Mouse (Mus musculus) lung, postnatal 25 days (tissue): ENCODE measurements around the gene Dlgap1.

Experiments
- DNase-seq: peaks from one replicate; pipeline ENCODE4 v3.0.0; 2022; ENCODE audit warnings: low spot score

The Dlgap1 gene

DNA sequence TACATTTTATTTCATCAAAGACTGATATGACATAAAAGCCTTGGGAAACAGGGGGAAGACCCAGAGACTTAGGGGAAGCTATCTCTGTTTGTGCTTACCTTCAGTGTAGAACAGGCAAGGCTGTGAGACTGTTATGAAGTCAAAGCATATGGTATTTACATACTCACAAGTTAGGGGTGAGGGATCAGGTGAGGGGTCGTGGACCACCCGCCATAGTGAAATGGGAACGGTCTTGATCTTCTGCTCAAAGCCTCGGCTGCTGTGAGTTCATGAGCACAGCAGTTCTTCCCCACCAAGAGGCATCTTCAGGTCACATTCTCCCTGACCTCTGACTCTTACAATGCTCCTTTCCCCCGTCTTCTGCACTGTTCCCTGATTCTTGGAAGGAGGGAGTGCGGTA lies 658.1 kb downstream of the Dlgap1 start:
- DNase-seq, result no peak

DNA sequence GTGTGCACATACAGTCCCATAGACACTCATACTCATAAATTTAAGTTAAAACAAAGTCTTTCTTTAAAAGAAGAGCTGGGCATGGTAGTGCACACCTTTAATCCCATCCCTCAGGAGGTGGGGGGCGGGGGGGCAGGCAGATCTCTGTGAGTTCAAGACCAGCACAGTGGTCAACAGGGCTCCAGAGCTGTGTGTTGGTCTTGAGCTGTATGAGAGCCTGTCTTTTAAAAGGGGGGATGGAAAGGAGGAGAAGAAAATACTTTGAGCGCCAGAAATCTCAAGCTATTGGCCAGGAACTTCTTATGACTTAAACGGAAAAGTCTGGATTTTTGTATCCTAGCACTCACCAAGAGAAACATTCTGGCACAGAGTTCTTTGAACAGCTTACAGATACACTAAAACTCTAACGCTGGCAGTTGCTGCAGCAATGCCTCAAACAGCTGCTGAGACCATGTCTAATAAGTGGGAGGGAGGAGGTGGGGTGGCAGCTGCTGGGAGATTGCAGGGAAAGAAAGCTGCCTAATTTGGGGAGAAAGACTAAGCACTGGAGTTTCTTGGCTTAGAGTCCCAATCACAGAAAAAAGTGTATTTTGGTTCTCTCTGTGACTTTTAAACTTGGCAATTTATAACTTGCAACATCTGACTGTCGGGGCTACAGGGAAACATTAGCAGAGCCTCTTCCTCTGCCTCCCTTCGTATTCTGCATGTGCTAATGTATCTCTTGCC lies 660.9 kb downstream of the Dlgap1 start:
- peak; percentile 2 for DNase-seq

DNA sequence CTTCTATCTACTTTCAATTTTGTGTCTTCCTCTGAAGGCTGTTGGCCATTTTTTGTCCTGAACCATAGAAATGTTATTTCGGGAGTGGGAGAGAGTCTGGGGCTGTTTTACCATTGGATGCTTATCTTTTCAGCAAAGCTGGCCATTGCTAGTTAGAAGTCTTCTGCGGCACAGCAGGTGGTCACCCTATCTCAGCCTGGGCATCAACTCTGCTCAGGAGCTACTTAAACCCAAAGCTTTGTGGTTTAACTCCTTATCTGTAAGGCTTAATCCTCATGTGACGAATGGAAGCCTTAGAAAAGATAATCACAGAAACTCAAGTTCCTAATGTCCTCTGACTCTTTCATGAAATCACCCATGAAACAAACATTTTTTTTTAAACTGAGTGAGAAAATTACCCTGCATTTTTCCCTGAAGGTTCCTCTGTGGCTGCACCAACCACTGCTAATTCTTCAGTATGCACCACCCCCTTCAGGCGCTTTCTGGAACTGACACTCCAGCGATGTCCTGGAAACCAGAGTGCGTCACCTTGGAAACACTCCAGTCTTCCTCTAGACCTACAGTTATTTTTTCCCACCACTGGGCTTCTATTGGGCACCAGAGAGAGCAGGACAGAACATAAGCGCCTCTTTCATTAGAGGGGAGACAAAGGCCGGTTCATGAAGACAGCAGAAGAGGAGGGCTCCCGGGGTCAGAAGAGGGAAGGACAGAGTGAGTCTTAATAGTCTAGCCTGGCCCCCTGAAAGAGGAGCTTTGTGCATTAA lies 664.5 kb downstream of the Dlgap1 start:
- DNase-seq, result peak; percentile 18

DNA sequence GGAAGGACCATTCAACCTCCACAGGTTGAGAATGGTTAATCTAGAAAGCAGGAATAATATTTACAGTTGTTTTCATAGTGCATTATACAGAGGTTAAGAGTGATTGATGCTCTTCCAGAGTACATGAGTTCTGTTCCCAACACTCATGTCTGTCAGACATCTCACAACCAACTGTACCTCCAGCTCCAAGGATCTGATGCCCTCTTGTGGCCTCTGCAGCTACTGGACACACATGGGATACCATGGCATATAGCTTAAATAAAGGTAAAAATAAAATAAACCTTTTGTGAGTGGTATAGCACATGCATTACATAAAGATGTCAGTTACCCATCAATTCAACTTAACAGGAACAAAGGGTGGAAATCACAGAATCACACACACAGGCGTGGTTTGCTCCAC lies 674.3 kb downstream of the Dlgap1 start:
- DNase-seq, result no peak

DNA sequence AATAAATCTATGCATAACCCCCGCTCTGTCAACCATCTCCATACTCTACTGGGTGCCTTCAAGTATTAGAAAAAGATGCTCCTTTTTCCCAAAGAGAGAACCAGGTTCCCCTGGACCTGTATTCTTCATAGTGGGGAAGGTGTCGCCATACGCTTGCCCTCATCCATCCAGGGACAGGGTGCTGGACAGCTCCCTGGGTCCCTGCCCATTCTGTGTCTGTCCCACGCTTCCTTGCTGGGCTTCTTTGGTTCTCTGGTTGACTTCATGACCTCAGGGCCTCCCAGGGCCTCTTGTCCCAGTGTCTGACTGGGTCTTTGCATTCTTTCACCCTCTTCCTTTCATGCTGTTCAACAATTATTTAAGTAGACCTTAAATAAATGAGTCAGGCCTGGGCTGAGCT lies 677.8 kb downstream of the Dlgap1 start:
- DNase-seq, result no peak

DNA sequence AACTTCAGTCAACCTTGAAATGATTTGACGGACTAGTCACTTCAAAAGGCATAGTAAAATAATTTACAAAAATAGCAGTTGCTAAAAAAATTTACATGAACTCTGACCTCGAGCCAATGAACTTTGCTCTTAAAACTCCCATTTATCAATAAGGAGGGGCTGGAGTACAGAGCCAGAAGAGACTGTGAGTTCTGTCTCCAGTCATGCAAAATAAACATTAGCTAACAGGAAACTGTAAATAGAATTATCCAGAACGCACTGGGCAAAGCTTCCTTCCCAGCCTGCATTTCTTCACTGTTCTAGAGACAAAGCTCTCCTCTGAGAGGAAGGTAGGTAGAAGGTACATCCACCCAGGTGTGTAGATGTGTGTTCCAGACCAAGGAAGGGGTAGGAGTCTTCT lies 692.5 kb downstream of the Dlgap1 start:
- no peak for DNase-seq

DNA sequence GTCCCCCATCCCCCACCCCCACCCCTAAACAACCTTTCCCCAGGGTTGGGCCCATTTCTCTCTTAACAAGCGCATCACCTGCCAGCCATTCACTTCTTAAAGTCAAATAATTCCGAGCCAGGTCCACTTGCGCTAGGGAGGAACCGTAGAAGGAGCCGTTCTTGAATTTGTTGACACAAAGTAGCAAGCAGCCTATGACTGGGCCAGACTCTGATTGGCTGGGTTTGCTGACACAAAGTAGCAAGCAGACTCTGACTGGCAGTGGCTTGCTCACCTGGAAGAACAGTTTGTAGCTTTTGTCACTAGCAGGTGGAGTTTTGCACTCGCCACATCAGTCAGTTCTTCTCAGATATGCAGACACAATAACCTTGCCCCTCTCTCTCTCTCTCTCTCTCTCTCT lies 695.1 kb downstream of the Dlgap1 start:
- DNase-seq, result no peak

DNA sequence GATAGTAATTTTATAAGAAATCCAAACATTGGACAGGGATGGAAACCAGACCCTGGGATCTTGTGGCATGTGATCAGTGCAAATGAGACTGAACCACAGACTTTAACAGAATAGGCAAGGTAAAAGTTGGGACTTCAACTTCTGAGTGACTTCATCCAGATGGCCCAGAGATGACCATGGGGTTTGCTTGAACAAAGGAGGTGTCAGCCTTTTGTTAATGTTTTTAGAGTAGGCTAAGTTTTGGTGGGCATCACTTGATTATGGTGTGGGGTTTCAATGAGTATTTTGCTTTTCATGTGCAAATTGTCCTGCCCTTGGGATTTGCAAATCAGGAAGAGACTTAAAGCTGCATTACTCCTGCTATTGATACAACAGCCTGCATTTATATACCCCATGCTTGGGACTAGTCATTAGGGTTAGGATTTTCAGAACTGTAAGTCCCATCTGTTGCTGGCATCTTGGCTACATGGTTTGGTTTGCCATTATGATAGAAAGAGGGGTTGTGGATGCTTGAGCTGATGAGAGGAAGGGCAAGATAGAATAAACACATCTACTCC lies 695.7 kb downstream of the Dlgap1 start:
- DNase-seq, result no peak

DNA sequence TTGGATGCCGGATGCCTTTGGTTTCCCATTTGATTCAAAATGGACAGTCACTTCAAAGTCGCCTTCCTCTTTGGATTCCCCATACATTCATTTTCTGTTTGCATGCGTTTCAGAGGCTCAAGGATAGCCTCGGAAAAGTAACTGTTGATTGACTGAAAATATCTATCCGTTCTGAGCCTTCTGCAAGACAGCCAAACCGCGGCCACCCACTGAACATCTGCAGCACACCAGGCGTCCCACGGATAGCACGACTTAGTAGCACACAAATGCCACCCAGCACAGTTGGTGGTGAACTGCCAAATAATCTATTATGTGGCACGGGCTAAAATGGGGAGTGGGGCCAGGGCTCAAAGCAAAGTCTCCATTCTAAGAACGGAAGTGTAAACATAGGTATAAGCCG lies 705.1 kb downstream of the Dlgap1 start:
- DNase-seq, result no peak

DNA sequence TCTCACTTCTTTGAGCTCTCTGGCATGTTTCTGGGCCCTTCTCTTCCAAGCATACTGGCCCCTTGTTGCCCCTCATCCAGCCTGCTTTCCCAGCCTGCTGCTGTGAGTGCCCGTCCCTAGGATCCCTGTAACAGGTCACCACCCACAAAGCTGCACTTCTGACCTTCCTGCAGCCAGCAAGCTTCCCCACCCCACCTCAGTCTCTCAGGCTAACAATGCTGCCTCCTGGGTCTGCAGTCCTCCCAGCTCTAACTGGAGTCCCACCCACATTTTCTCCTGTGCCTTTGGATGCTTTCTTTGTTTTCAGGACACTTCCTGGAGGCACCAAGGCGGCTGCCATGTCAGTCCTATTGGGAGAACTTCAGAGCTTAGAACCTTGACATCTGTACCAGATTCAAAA lies 707.6 kb downstream of the Dlgap1 start:
- no peak for DNase-seq

DNA sequence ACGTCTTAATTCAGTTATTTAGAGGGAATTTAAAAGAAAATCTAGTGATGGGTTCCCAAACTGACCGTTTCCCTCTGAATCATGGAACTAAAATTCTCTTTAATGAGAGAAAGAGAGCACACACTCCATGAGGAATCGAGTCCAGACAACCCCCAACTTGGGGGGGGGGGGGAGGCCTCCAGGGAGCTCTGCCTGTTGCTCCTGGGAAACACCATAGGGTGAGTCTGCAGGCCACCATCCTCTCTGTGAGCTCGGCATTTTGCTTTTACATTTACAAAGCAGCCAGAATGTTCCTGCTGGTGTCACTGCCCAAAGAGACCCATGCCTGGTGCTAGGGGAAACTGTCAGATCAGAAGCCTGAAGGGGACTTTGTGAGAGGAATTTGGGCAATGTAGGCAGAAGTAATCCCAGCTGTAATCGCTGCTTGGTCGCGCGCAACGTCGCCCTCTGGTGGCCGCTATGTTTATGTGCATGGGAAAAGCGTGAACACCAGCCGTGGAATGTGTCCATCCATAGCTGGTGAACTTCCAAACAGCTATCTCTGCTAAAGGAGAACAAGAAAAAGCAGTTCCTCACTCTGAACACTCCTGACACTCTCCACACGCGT lies 714.8 kb downstream of the Dlgap1 start:
- peak; percentile 65 for DNase-seq

DNA sequence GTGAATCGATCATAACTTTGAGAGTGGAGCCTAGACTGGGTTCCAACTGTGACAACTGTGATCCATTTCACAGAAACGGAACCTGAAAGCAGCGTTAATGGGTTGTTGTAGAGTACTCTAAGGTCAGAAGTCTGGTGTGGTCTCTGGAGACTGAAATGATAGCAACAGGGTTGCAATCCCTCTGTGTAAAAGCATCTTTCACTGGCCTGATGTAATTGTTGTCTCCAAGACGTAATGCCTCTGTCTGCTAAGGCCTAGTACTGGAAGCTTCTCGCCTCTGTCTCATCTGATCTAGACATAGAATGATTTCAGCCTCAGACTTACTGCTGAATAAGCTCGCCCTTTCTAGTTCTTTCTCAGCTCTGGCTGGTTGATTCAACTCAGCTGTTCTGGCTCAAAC lies 721.3 kb downstream of the Dlgap1 start:
- DNase-seq, result no peak

DNA sequence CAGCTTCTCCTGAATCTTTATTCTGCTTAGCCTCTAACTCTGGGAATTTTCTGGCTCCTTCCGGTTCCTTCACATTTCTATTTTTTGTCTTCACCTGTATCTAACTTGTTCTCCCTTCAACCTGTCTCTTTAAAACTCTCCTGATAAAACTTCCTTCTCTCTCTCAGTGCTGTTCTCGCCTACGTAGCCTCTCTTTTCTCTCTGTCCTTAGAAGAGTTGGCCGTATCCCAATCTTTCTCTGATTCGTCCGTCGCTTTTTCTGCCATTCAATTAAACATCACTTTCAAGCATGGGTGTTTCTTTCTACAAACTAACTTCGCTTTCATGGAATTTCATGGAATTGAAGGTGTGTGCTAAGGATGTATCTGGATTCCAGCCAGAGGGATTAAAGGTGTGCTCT lies 721.7 kb downstream of the Dlgap1 start:
- no peak for DNase-seq

DNA sequence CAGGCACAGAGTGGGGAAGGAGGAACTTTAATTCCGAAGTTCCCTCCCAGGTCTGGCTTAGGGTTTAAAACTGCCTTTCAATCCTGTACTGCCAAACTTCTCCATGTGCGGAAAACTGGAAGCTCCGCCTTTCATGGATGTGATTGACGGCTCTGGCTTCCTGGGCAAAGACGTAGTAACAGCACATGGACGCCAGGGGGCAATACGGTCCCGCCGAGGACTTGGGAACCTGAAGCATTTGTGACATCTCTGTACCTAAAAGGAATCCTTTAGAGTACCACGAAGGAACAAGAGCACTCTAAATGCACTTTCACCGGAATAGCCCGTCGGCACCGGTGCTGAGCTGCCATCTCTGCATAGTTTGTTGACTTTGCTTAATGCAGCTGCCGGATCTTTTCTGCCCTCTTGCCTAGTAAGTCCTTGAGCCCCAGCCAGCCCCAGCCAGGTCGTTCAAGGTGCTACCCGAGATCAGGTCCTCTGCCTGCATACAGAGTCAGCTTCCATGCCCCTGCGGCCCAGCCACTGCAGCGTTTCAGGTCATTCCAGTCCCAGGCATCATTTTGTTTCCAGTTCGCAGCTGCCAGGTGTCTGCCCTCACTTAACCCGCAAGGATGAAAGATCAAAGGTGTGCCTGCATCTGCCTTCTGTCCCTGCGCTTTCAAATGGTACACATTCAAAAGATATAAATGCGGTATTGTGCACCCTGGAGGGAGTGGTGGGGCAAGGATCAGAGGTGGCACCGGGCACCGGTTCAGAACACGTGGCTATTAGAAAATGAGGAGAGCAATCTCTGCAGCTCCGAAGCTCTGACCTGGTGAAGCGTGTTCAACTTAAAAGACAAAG lies 738.3 kb downstream of the Dlgap1 start:
- peak; percentile 83 for DNase-seq

DNA sequence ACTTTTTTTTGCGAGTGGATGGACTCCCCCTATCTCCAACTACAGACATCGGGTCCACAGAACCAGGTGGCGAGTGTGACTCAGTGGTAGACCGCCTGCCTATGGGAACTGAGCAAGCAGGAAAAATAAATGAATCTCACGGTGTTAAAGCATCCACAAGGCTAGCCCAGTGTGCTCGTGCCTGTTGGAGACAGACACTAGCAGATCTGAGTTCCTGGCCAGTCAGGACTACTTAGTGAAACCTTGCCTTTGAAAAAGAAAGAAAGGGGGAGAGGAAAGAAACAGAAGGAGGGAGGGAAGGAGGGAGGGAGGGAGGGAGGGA lies 738.9 kb downstream of the Dlgap1 start:
- DNase-seq, result no peak

DNA sequence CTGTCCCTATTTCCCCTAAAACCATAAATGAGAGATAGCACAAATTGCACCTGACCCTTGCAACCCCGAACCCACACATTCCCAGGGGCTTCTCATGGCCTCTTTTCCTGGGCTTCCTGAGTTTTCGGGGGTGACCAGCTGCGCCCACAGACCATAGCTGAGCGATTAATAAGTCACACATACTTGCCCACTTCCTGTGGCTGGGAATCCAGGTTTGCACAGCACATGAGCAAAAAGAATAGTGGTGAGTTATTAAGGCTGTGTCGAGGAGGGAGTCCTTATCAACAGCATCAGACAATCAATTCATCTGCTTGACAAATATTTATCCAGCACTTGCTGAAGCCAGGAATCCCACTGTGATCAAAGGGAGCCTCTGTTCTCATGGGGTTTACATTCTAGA lies 740.7 kb downstream of the Dlgap1 start:
- no peak for DNase-seq

DNA sequence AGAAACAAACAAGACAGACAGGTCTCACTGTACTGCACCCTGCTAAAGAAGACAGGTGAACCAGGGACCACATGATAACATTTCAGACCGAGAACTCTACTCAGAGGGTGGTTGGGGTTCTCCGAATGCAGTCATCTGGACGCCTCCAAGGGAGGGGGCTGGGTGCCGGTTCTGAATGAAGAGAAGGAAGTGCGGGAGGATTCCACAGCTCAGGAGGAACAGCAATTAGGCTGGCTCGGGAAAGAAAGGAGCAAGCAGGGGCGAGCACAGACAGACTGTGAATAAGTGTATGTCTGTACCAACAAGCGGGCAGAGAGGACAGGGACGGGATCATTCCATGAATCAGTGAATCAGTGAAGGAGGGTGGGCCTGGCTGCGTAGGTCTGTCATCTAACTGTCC lies 744.6 kb downstream of the Dlgap1 start:
- DNase-seq, result no peak

DNA sequence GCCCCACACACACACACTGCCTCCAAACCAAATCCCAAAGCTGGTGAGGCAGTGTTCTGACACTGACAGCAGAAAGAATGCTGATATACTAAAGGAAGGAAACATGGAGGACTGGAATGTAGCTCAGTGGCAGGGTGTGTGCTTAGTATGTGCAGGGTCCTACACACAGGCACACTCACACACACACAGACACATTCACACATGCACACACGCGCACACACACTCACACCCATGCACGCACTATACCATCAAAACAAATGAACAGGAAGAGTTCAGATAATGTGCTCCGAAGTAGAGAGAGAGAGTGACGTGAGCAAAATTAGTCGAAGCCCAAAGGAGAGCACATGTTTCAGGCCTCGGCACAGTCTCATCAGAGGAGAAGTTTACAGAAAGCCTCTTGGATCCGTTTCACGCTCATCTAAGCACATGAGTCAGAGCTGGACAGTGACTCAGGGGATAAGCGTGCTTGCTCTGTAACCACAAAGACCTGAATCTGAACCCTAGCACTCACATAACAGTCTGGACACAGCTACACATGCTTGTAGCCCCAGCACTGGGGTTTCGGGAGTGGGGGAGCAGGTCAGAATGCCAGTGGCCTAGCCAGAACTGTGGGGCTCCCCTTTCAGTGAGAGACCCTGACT lies 750.9 kb downstream of the Dlgap1 start:
- DNase-seq, result no peak

DNA sequence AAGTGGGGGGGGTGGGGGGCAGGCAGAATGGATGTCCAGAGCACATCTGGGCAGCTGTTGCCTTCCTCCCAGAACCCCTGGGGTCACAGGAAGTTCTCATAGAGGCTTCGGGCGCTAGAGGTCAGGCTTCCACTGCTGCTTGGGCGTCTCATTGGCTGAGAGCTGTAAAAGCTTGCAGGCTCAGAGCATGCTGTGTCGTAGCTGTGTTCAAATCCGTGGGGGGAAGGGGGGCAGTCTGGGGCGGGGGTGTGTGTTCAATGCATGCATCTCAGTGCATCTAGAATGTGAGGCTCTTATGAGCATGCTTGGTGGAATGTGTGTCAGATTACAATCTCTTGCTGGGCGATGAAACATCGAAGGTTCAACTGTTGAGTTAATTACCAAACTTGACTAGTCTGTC lies 751.9 kb downstream of the Dlgap1 start:
- no peak for DNase-seq

DNA sequence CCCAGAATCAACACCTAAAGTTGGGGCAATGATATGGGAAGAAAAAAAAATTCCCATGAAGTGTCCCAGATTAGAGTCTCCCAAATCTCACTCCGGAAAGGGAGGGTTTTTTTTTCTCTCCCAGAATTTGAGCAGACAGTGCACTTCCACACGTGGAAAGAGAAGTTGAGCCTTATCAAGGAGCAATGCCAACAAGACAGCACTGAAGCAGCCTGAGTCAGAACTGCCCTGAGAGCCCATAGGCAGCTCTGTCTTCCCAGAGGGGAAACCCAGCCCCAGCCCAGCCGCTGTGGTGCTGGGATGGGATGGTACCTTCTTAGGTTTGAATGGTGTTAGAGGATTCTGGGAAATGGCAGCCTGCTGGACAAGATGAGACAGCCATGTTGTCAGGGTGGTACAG lies 753.3 kb downstream of the Dlgap1 start:
- DNase-seq, result no peak

DNA sequence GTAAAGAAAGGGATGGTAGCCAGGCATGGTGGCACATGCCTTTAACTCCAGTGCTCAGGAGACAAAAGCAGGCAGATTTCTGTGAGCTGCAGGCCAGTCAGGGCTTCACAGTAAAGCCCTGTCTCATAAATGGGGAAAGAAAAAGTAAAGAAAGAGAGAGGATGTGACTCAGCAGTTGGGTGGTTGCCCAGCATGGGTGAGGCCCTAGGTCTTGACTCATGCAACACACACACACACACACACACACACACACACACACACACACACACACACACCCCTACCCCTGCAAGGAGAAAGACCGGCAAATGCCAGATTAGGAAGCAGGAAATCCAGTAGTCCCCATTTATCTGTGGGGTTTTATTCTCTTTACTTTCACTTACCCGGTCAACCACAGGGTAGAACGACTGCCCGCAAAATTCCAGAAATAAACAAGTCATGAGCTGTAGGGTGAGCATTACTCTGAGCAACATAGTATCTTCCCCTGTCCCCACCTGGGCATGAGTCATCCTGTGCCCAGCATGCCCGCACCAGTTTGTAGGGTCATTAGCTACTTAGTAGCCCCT lies 759.9 kb downstream of the Dlgap1 start:
- peak; percentile 73 for DNase-seq

DNA sequence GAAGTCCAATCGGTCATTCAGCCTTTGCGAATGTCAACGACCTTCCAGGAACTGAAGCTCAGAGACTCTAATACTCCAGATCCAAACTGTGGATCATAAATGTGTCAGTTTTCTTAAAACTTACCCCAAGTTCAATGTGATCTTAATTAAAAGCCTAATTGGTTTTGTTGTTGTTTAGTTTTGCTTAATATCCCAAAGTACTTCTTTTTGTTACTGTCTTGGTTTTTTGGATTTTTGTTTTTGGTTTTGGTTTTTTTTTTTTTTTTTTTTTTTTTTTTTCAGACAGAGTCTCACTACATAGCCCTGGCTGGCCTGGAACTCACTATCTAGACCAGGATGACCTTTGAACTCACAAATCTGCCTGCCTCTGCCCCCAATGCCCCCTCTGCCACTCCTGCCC lies 765.9 kb downstream of the Dlgap1 start:
- DNase-seq, result no peak
